Mouse (Mus musculus) neutrophil, adult 65 days (primary cell): ENCODE data around the gene Gm1043. TPM values are rescaled to one million over a fixed set of nuclear protein-coding genes. Genes with fewer than 3 reads are reported as not detected.

Experiments used
- total RNA-seq: library from RNA; stranded (reverse); gene quantifications from 2 replicates; pipeline ENCODE4 v1.2.4, GENCODE M21; 2023

The Gm1043 gene
- total RNA-seq, result 0.07 and 0.13 TPM in 2 replicates

GRCm38 (mm10) chr5:37085241-37085640 lies at the start of gene Gm1043:
Gene Gm1043 (plus strand): TSS chr5:37085370.

GRCm38 (mm10) chr5:37241651-37242151 lies 156.5 kb downstream of the Gm1043 start, which contains the start of gene Crmp1:
Gene Crmp1 (plus strand): TSS chr5:37241940.

Other genes starting within 250 kb of the Gm1043 start
- gene Ppp2r2c, start 216.9 kb upstream of the Gm1043 start, total RNA-seq, result not detected in 2 replicates
- 2.4 and 2.6 TPM in 2 replicates for gene Wfs1, start 96.2 kb upstream of the Gm1043 start, total RNA-seq
- gene Crmp1, start 156.6 kb downstream of the Gm1043 start, total RNA-seq, result not detected in 2 replicates